Mouse (Mus musculus): ENCODE measurements around the gene Grik1.

DNA sequence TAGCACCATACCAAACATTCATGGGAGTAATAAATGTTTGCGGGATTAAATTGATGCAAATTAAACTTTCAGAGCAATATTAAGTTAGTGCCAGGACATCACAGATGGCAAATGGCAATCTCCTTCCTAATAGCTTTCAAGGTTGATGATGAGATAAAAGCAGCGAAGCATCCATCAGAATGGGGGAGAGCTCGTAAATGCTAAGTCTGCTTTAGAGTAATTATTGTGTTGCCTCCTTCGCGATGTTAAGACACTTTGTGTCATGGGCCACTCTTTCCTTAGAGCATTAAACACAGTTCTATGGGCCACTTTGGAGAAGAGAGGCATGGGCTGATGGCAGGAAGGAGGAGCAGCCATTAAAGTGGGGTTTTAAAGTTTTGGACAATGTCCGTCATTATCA, 86.1 kb downstream of the Grik1 start:
- TF ChIP-seq POLR2A (IDR thresholded peaks at IDR 0.05; ENCODE audit: insufficient read depth, low read length), result no peak
- TF ChIP-seq EP300 (IDR thresholded peaks at IDR 0.05; ENCODE audit: insufficient read depth, low read depth, low read length), result no peak
